Mouse (Mus musculus) heart, adult 2 months (tissue): ENCODE data around the gene Ackr1.

ENCODE experiments used
- CTCF ChIP-seq: fragments of 200-600 bp; IDR thresholded peaks from 2 replicates; pipeline ENCODE4 v1.8.1; 2022; ENCODE audit warnings: antibody characterized with exemption, mild to moderate bottlenecking, moderate library complexity
- EP300 ChIP-seq: fragments of 200-500 bp; IDR thresholded peaks from 2 replicates; pipeline ENCODE4 v1.6.1; 2011; ENCODE audit warnings: low read depth, low read length, control low read depth; ENCODE audit not compliant: insufficient read depth
- POLR2A ChIP-seq: fragments of 200-500 bp; IDR thresholded peaks from 2 replicates; pipeline ENCODE4 v1.6.1; 2011; ENCODE audit warnings: mild to moderate bottlenecking, low read depth, low read length, control low read depth; ENCODE audit not compliant: insufficient read depth

- TF ChIP-seq CTCF (no peak), POLR2A (no peak), EP300 (no peak)
Measured at GRCm38 (mm10) chr1:173350372-173350957, 16.9 kb upstream of the Ackr1 start, which contains the start of gene Aim2.
